Mouse (Mus musculus) intestine, embryonic 15.5 days (tissue): ENCODE measurements around the gene Spata3. TPM values are rescaled to one million over a fixed set of nuclear protein-coding genes. Genes with fewer than 3 reads are reported as not detected.

Experiments
- ATAC-seq: fragments of 200-750 bp; cut with Nextera tagmentation; 2 replicates; pipeline ENCODE4 v1.8.0; 2017; ENCODE audit warnings: moderate TSS enrichment, moderate library complexity
- H3K27ac ChIP-seq: fragments of 300-500 bp; sonication (generic); 2 replicates; pipeline ENCODE4 v1.5.1; 2015; ENCODE audit warnings: mild to moderate bottlenecking, inconsistent platforms
- H3K27me3 ChIP-seq: fragments of 300-500 bp; sonication (generic); replicated peaks from 2 replicates; pipeline ENCODE4 v1.6.1; 2015; ENCODE audit warnings: inconsistent platforms
- H3K36me3 ChIP-seq: fragments of 300-500 bp; sonication (generic); 2 replicates; pipeline ENCODE4 v1.6.1; 2015; ENCODE audit warnings: inconsistent platforms
- H3K4me1 ChIP-seq: fragments of 300-500 bp; sonication (generic); replicated peaks from 2 replicates; pipeline ENCODE4 v1.6.1; 2015; ENCODE audit warnings: inconsistent platforms
- H3K4me2 ChIP-seq: fragments of 300-500 bp; sonication (generic); replicated peaks from 2 replicates; pipeline ENCODE4 v1.6.1; 2015; ENCODE audit warnings: mild to moderate bottlenecking, inconsistent platforms
- H3K4me3 ChIP-seq: fragments of 300-500 bp; sonication (generic); replicated peaks from 2 replicates; pipeline ENCODE4 v1.5.1; 2015; ENCODE audit warnings: inconsistent platforms
- H3K9ac ChIP-seq: fragments of 300-500 bp; sonication (generic); 2 replicates; pipeline ENCODE4 v1.6.1; 2015; ENCODE audit warnings: inconsistent platforms
- H3K9me3 ChIP-seq: fragments of 300-500 bp; sonication (generic); 2 replicates; pipeline ENCODE4 v1.6.1; 2016; ENCODE audit warnings: inconsistent platforms
- WGBS: fragments of 180-500 bp; shearing (Covaris S2); methylation state at CpG from one replicate; pipeline ENCODE4 v1.1.7; 2015; 5-methylcytosine and 5-hydroxymethylcytosine counted together
- polyA plus RNA-seq: library from polyadenylated mRNA; unstranded; fragments of >200 nt; fragmentation: Nextera tagmentation; extraction: Ambion mirVana; gene quantifications from 2 replicates; pipeline ENCODE4 v1.2.1, GENCODE M21; 2015

Gene Spata3
- polyA plus RNA-seq, 1 experiment from 2014 or later = not detected

DNA sequence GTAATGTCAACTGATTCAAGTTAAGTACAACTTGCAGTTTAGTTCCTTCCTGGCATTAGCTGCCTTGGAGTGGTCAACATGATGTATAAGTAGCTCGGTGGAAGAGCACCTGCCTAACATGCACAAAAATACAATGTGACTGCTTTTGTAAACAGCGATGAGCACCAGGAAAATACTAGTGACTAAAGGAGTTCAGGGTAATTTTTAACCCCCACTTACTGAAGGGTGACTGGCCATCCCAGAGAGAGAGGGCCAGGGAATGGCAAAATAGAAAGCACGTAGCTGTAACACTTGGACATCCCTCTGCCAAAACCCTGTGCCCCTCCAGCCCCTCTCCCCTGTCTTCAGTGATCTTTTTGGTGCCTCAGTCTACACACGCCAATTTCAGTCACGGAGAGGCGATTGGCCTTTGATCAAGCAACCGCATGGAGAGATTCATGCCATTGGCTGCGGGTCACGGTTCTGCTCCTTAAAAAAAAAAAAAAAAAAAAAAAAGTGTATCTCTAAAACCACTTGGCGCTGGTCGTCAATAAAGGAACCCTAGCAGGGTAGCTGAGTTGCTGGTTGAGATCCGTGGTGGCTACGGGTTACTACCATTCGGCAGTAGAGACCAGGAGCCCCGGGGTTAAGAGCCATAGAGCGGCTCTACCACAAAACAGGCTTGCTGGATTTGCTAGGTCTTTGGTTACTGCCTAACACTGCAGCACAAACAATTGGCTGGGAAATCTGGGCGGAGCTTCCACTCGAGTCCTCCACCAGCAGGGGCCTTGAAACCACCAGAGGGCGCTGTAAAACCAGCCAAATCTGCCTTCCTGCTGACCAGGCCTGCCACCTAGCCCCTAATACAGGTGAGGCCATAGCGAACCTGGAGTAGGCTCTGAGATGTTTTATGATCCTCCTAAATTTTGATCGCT lies 42.5 kb downstream of the Spata3 start:
- H3K9ac ChIP-seq = 0 out of 2 replicates have a peak overlapping the region, but pooled peaks have one; percentile 9
- no peaks in the 10 kb centered on the region for H3K9me3 ChIP-seq
- H3K36me3 ChIP-seq = no peaks in the 10 kb centered on the region
- H3K27me3 ChIP-seq = no peaks in the 10 kb centered on the region
- 11% methylated on average over 21 of the region's 21 CpGs for whole genome bisulfite sequencing
- H3K4me2 ChIP-seq = peak overlapping the region; percentile 64
- H3K27ac ChIP-seq = no peak overlapping the region
- ATAC-seq = peak; percentile 78
- peak overlapping the region; percentile 30 for H3K4me3 ChIP-seq
- H3K4me1 ChIP-seq = peaks cover 3% of the 10 kb centered on the region; the same call in 1 of the 2 replicates

DNA sequence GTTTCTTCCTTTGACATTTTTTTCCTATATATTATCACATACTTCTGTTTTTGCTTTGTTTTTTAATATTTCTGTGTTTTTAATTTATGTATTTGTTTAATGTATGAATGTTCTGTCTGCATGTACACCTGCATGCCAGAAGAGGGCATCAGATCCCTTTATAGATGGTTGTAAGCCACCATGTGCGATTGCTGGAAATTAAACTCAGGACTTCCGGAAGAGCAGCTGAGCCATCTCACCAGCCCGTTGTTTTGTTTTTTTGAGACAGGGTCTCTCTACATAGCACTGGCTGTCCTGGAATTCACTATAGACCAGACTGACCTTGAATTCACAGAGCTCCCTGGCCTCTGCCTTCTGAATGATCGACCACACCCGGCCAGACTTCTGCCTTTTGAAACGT lies 45.9 kb downstream of the Spata3 start:
- no peak for ATAC-seq
- H3K27me3 ChIP-seq = no peaks in the 10 kb centered on the region
- no peaks in the 10 kb centered on the region for H3K36me3 ChIP-seq
- no peak overlapping the region for H3K4me2 ChIP-seq
- no peaks in the 10 kb centered on the region for H3K9me3 ChIP-seq
- H3K4me3 ChIP-seq = no peak overlapping the region
- no peak overlapping the region for H3K27ac ChIP-seq
- peaks cover 11% of the 10 kb centered on the region; the same call in 1 of the 2 replicates for H3K4me1 ChIP-seq
- WGBS = 81% methylated on average over 6 of the region's 6 CpGs
- no peak overlapping the region for H3K9ac ChIP-seq

DNA sequence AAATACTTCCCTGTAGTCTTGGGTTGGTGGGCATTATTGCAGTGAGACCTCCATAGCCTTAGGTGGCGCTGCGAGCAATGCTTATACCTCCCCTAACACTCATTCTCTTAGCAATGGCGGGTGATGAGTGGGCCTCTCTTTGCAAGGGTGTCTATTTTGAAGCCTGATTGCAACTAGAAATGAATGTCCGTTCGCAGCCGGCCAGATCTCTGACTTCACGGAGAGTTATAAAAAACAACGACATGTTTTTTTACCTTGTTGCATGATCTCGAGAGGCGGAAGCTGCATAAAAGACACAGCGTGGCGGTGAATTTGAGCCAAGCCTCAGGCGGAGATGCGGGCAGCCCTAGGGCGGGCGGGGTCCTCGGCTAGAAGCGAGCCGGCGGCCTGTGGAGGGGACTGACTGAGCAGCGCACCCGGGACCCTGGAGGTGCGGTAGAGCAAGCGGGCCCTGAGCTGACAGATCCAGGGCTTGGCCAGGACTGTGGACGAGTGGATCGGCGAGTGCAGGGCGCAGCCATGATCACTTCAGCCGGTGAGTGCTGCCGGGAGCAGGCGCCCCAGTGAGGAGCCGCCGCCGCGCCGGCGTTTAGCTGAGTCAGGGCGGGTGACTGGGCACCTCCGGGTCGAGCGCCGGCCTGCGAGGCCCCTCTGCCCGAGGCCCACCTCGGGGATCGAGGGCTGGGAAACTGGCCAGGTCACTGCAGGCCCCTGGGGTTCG lies 47.8 kb downstream of the Spata3 start, which contains the start of gene Psmd1:
Gene Psmd1 (plus strand): TSS at position 117 of the 721 bp plus-strand sequence.
- Histone ChIP-seq H3K27ac (peak within 1 kb of the TSS; percentile 72), H3K4me3 (peak within 1 kb of the TSS; percentile 97), H3K4me1 (peaks cover 7% of the 10 kb centered on the region; the same call in 1 of the 2 replicates), H3K27me3 (no peaks in the 10 kb centered on the region), H3K4me2 (peak within 1 kb of the TSS; percentile 72), H3K36me3 (no peaks in the 10 kb centered on the region), H3K9me3 (no peaks in the 10 kb centered on the region), H3K9ac (peak within 1 kb of the TSS; percentile 98)
- 0% methylated on average over 47 of the region's 47 CpGs for WGBS
- ATAC-seq = peak; percentile 95

DNA sequence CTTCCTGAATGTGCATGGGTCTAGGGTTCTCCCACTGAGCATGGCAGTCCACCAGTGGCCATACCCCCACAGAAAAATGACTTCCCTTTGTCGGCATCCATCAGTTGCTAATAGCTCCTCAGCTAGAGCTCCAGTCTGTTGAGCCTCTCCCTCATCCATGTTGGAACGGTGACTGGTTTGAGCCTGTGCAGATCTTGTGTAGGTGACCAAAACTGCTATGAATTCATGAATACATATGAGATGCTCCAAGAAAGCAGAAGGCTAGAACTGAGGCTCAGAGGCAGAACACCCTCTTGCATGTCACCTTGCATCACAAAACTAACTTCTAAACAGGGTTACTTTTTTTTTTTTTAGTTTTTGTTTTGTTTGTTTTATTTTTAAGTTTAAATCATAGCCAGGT lies 59.9 kb downstream of the Spata3 start:
- Histone ChIP-seq H3K27me3 (no peaks in the 10 kb centered on the region), H3K4me2 (no peak overlapping the region), H3K27ac (no peak overlapping the region), H3K4me3 (no peak overlapping the region), H3K4me1 (no peaks in the 10 kb centered on the region), H3K9me3 (no peaks in the 10 kb centered on the region), H3K9ac (no peak overlapping the region), H3K36me3 (peaks cover 31% of the 10 kb centered on the region)
- no peak for ATAC-seq
- WGBS = 96% methylated on average over 2 of the region's 2 CpGs

Other genes with a start within 250 kb of the Spata3 start
- 0.96 and 1.1 TPM in 2 replicates for gene A630001G21Rik, start 238.2 kb upstream of the Spata3 start, polyA plus RNA-seq
- 29.2 and 29.3 TPM in 2 replicates for gene Cab39, start 223.4 kb upstream of the Spata3 start, polyA plus RNA-seq
- gene Itm2c, start 122.5 kb upstream of the Spata3 start, polyA plus RNA-seq = 135 TPM in 2 replicates
- 0.32 and 0.34 TPM in 2 replicates for gene 4933407L21Rik, start 88.3 kb upstream of the Spata3 start, polyA plus RNA-seq
- 0.04 and 0.10 TPM in 2 replicates for gene Gpr55, start 55.8 kb upstream of the Spata3 start, polyA plus RNA-seq
- gene 2810459M11Rik, start 29.0 kb downstream of the Spata3 start, polyA plus RNA-seq = 5.2 and 6.1 TPM in 2 replicates
- gene Psmd1, start 47.6 kb downstream of the Spata3 start, polyA plus RNA-seq = 143 and 152 TPM in 2 replicates
- gene Htr2b, start 95.2 kb downstream of the Spata3 start, polyA plus RNA-seq = 2.0 and 2.3 TPM in 2 replicates
- gene Gm21972, start 116.8 kb downstream of the Spata3 start, polyA plus RNA-seq = not detected in 2 replicates
- 16.4 and 17.3 TPM in 2 replicates for gene Armc9, start 138.0 kb downstream of the Spata3 start, polyA plus RNA-seq